Mouse (Mus musculus) lung, adult 2 months (tissue): Measurements from ENCODE around the gene Polr3e.

ENCODE experiments used
- CTCF ChIP-seq: fragments of 200-500 bp; IDR thresholded peaks from 2 replicates; pipeline ENCODE4 v1.5.1; 2011; ENCODE audit warnings: mild to moderate bottlenecking, low read length, control low read depth; ENCODE audit not compliant: insufficient read depth
- POLR2A ChIP-seq: fragments of 200-500 bp; IDR thresholded peaks from 2 replicates; pipeline ENCODE4 v1.6.1; 2011; ENCODE audit warnings: low read depth, mild to moderate bottlenecking, control low read depth, low read length, borderline replicate concordance; ENCODE audit errors: extremely low read depth

- TF ChIP-seq CTCF = no peak
- no peak for TF ChIP-seq POLR2A
Observed at GRCm38 (mm10) chr7:120883523-120884290, 33.8 kb upstream of the Polr3e start.
